Mouse (Mus musculus) cerebellum, postnatal 14 days (tissue): ENCODE measurements around the gene Prtn3.

Experiments
- DNase-seq, 2 experiments: peaks; one replicate each; pipeline ENCODE4 v3.0.0; 2021; ENCODE audit warnings: mixed read lengths in 2 of 2

Gene Prtn3

GRCm38 (mm10) chr10:79928030-79928694, 53.9 kb downstream of the Prtn3 start:
- peak; percentile 44 to 50 for DNase-seq

- DNase-seq, result peak in 1 of 2 experiments; percentile 57
Measured at GRCm38 (mm10) chr10:79928907-79929701, 54.8 kb downstream of the Prtn3 start.

- no peak for DNase-seq
Measured at GRCm38 (mm10) chr10:79929967-79930825, 55.9 kb downstream of the Prtn3 start.

GRCm38 (mm10) chr10:79930826-79931186, 56.5 kb downstream of the Prtn3 start:
- DNase-seq, result peak; percentile 43 to 50

- DNase-seq, result peak in 1 of 2 experiments; percentile 21
Measured at GRCm38 (mm10) chr10:79931797-79932196, 57.5 kb downstream of the Prtn3 start.

- peak; percentile 63 to 69 for DNase-seq
Measured at GRCm38 (mm10) chr10:79932736-79933135, 58.5 kb downstream of the Prtn3 start.
